Mouse (Mus musculus): ENCODE results near the gene C1qbp. TPM values are rescaled to one million over a fixed set of nuclear protein-coding genes. Genes with fewer than 3 reads are reported as not detected.
A peak's percentile ranks its signal among the peaks of the same experiment; 100 is the strongest.

C1qbp gene
- 10 to 100 TPM in 1 of 2 experiments, 1 to 10 TPM in 1; 3.7 to 16.3 TPM for polyA plus RNA-seq (2017; shearing (Covaris generic))

- peak; percentile 99 for ATAC-seq
Observed at GRCm38 (mm10) chr11:70982557-70983228, at the start of gene C1qbp. Gene C1qbp, minus strand, starts transcription at chr11:70983026.

- no peak for ATAC-seq
Observed at GRCm38 (mm10) chr11:71032070-71032469, 49.2 kb upstream of the C1qbp start.

- no peak for ATAC-seq
Observed at GRCm38 (mm10) chr11:71029403-71030118, 46.7 kb upstream of the C1qbp start.

GRCm38 (mm10) chr11:71028280-71028679 is 45.5 kb upstream of the C1qbp start:
- ATAC-seq = no peak

GRCm38 (mm10) chr11:71019201-71020068 is 36.6 kb upstream of the C1qbp start, which contains the start of the genes Mis12 and Derl2:
Gene Mis12, plus strand, starts transcription at chr11:71019611.
Gene Derl2, minus strand, starts transcription at chr11:71019841.
- ATAC-seq = peak; percentile 95

GRCm38 (mm10) chr11:71018416-71019200 is 35.8 kb upstream of the C1qbp start:
- no peak for ATAC-seq

GRCm38 (mm10) chr11:71017051-71017450 is 34.2 kb upstream of the C1qbp start:
- no peak for ATAC-seq

- no peak for ATAC-seq
Observed at GRCm38 (mm10) chr11:71012743-71013142, 29.9 kb upstream of the C1qbp start.

GRCm38 (mm10) chr11:71008321-71008720 is 25.5 kb upstream of the C1qbp start:
- ATAC-seq = no peak

GRCm38 (mm10) chr11:71007831-71008230 is 25.0 kb upstream of the C1qbp start:
- ATAC-seq = no peak

GRCm38 (mm10) chr11:71007026-71007425 is 24.2 kb upstream of the C1qbp start:
- no peak for ATAC-seq

- ATAC-seq = no peak
Observed at GRCm38 (mm10) chr11:71005046-71005445, 22.2 kb upstream of the C1qbp start.

GRCm38 (mm10) chr11:71004316-71004773 is 21.5 kb upstream of the C1qbp start, which contains the start of gene Dhx33:
Gene Dhx33, minus strand, starts transcription at chr11:71004437.
- ATAC-seq = peak; percentile 96

- ATAC-seq = peak; percentile 24
Observed at GRCm38 (mm10) chr11:71003611-71004315, 20.9 kb upstream of the C1qbp start.

- ATAC-seq = no peak
Observed at GRCm38 (mm10) chr11:71001167-71001566, 18.3 kb upstream of the C1qbp start.

GRCm38 (mm10) chr11:70982030-70982429 is 796 bp downstream of the C1qbp start:
- ATAC-seq = no peak

- ATAC-seq = no peak
Observed at GRCm38 (mm10) chr11:70980751-70981510, 1.9 kb downstream of the C1qbp start.

- no peak for ATAC-seq
Observed at GRCm38 (mm10) chr11:70980232-70980631, 2.6 kb downstream of the C1qbp start.

- no peak for ATAC-seq
Observed at GRCm38 (mm10) chr11:70977293-70977692, 5.5 kb downstream of the C1qbp start.

GRCm38 (mm10) chr11:70975193-70975592 is 7.6 kb downstream of the C1qbp start:
- ATAC-seq = no peak

Data from CD4-positive, CD25-positive, alpha-beta regulatory T cell, adult 4 months (primary cell).